Mouse (Mus musculus): Measurements from ENCODE around the gene Pgf. TPM values are rescaled to one million over a fixed set of nuclear protein-coding genes. Genes with fewer than 3 reads are reported as not detected.

Gene Pgf
- polyA plus RNA-seq, 1 experiment: 5.7 TPM

DNA sequence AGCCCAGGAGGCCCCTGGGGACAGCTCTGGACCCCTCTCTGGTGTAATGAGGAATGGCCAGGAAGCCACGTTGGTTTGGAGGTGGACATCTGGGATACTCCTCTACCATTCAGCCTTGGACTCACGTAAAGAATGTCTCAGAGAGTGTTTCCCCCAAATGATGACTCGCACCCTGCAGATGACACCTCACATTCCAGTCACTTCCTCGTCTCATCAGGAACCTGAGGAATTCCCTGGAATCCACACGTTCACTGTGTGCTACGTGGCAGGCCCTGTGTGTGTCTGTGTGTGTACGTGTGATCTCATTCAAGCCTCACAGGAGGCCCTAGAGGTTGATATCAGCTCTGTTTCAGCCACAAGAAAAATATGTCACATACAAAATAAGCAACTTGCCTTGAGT, 8.8 kb upstream of the Pgf start:
- DNase-seq (ENCODE audit: low read depth): no peak
- TF ChIP-seq CTCF (IDR thresholded peaks at IDR 0.05; ENCODE audit: borderline replicate concordance, extremely low read depth, insufficient read depth, insufficient read length) (no peak), POLR2A (IDR thresholded peaks at IDR 0.05; ENCODE audit: borderline replicate concordance, extremely low read depth, insufficient read depth, insufficient read length, poor library complexity, severe bottlenecking) (no peak)

DNA sequence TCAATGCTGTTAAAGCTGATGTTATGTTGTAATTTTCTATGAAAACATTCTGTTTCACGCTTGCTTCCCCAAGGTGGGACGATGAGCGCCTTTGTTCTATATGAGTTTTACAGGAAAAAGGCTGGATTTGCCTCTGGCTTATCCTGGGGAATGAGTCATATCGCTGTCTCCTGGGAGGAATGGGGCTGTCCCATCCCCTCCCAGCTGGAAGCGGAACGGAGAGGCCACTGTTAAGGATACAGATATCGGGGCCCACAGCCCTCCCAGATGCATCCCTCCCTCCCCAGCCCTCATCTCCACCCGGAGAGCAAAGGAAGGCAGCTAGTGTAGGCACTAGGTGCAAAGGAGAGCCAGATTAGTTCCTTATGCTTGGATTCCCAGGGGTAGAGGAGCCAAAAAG, 8.2 kb upstream of the Pgf start:
- TF ChIP-seq POLR2A (IDR thresholded peaks at IDR 0.05; ENCODE audit: borderline replicate concordance, extremely low read depth, insufficient read depth, insufficient read length, poor library complexity, severe bottlenecking) (no peak), CTCF (IDR thresholded peaks at IDR 0.05; ENCODE audit: borderline replicate concordance, extremely low read depth, insufficient read depth, insufficient read length) (no peak)
- DNase-seq (ENCODE audit: low read depth): no peak

DNA sequence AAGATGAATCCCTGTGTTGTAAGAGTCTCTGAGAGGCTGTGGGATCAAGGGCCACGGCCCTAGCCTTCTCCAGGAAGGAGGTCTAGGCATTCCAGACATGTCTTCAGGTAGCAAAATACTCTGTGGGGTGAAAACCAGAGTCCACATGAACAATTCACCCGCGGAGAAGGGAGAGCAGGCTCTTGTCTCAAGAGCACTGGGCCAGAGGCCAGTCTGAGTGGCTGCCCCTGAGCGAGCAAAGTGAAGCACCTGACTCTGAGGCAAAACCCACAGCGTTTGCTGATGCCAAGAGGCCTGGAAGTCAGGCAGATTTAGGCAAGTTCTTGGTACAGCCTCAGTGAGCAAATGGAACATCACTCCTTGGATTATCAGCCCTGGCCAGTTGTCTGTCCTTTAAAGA, 6.5 kb upstream of the Pgf start:
- no peak for TF ChIP-seq CTCF (IDR thresholded peaks at IDR 0.05; ENCODE audit: borderline replicate concordance, extremely low read depth, insufficient read depth, insufficient read length)
- no peak for TF ChIP-seq POLR2A (IDR thresholded peaks at IDR 0.05; ENCODE audit: borderline replicate concordance, extremely low read depth, insufficient read depth, insufficient read length, poor library complexity, severe bottlenecking)

DNA sequence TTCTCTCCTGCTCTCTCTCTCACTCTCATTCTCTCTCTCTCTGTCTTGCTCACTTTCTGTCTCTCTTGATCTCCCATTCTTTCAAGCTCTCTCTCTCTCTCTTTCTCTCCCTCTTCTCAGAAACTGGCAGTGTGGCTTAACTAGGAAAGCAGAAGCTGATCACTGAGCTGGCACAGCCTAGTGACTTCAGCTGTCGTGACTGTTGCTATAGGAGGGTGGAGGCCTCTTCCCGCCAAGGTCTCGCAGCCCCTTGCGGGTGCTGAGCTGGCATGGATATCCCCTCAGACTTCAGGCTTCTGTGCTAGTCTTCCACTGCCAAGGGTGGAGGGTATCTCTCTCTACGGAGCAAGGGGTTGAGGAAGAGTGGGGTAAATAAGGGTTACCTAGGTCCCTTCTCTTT, 5.3 kb upstream of the Pgf start:
- DNase-seq (ENCODE audit: low read depth): peak; percentile 57
- TF ChIP-seq CTCF (IDR thresholded peaks at IDR 0.05; ENCODE audit: borderline replicate concordance, extremely low read depth, insufficient read depth, insufficient read length) (no peak), POLR2A (IDR thresholded peaks at IDR 0.05; ENCODE audit: borderline replicate concordance, extremely low read depth, insufficient read depth, insufficient read length, poor library complexity, severe bottlenecking) (no peak)

More for the DNA sequence above, 6.5 kb upstream of the Pgf start:
- no peak for DNase-seq (ENCODE audit: low read depth)

DNA sequence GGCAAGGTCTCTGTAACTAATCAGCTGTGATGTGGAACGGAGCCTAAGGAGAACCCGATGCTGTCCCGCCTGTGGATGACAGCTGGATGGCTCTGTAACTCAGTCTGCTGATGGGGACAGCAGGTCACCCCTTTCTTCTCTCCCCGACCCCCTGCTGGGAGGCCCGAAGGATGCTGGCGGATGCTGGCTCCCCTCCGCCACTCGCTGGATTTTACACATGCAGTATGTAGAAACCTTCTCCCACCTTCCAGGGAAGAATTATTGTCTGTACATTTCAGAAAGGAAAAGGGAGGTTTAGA, 4.7 kb upstream of the Pgf start:
- DNase-seq (ENCODE audit: low read depth): peak; percentile 44
- no peak for TF ChIP-seq POLR2A (IDR thresholded peaks at IDR 0.05; ENCODE audit: borderline replicate concordance, extremely low read depth, insufficient read depth, insufficient read length, poor library complexity, severe bottlenecking)
- TF ChIP-seq CTCF (IDR thresholded peaks at IDR 0.05; ENCODE audit: borderline replicate concordance, extremely low read depth, insufficient read depth, insufficient read length): no peak

DNA sequence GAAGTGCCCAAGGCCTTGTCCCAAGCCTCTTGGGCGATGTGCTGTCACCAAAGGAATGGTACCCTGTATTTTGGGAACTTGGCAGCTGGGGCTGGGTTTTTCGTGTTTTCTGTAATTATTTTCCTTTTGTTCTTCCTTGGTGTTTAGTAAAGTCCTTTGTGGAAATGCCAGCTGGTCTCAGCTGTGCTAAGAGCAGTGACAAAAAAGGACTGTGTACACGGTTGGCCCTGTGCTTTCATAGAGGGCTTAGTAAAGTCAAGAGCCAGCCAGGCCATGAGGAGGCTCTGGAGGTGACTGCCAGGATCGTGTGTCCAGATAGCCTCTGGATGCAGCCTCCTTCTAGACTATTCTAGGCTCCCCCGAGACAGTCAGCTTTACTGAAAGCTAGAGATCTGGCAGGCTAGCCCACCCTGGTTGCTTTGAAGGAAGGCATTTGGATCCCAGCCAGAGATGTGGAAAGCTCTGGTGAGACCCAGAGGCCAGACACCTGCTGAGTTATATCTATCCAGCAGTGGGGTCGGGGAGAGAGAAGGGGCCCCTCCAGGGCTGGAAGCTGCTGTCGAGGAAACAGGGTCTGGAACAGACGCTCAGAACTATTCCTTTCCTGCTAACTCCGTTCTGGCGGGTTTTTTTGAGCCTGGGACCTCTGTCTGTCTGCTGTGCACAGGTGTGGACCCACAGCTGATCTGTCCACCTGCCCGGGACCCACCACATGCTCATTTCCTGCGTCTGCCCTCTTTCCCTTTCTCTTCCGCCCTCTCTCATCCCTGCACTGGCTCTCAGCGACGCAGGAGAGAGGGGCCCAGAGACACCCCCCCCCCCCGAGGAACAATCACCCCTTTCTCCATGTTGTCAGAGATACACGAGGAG, 4.1 kb upstream of the Pgf start:
- TF ChIP-seq POLR2A (IDR thresholded peaks at IDR 0.05; ENCODE audit: borderline replicate concordance, extremely low read depth, insufficient read depth, insufficient read length, poor library complexity, severe bottlenecking): no peak
- DNase-seq (ENCODE audit: low read depth): peak; percentile 60

DNA sequence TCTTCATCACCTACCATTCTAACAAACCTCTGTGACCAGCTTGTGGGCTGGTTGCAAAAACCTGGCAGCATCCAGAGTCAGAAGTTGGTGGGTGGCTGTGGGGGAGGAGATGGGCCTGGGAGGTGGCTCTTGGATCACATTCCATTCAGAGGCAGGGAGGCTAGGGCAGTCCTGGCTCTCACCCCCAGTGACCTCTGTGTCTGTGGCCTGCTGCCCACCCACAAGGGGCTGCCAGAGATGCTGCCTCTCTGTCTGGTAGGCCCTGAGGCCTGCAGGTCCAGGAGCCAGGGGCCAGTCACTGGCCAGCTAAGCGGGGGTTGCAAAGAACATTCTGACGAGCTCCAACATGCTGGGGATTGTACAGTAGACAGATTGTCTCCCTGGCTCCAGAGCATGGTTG, 704 bp upstream of the Pgf start:
- TF ChIP-seq POLR2A (IDR thresholded peaks at IDR 0.05; ENCODE audit: borderline replicate concordance, extremely low read depth, insufficient read depth, insufficient read length, poor library complexity, severe bottlenecking) (no peak), CTCF (IDR thresholded peaks at IDR 0.05; ENCODE audit: borderline replicate concordance, extremely low read depth, insufficient read depth, insufficient read length) (no peak)
- no peak for DNase-seq (ENCODE audit: low read depth)

DNA sequence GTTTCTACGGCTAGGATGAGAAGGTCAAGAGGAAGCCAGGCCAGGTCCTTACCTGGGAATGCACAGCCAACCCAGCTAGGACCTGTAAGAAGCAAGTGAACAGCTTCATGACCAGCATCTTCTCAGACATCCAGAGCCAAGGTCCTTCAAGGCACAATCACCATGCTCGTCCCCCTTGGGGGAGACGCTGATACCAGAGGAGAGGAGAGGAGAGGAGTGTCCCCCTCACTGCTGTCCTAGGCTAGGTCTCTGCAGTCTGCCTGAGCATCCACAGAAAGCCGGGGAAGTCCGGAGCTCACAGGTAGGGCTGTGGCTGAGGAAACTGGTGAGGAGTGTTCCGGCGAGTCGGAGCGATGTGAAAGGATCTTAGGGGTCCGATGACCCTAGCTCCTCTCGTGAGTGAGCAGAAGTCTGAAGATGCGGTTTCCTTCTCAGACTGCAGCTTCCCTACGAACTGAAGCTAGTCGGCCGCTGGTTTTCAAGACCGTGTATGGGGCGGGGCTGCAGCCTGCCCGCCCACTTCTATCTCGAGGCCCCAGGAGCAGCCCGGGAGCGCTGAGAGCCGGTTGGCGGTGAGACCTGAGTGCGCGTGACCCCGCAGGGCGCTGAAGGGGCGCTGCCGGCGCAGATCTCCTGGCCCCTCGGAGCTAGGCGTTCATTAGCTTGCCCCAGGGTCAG, 605 bp downstream of the Pgf start:
- TF ChIP-seq CTCF (IDR thresholded peaks at IDR 0.05; ENCODE audit: borderline replicate concordance, extremely low read depth, insufficient read depth, insufficient read length) (no peak), POLR2A (IDR thresholded peaks at IDR 0.05; ENCODE audit: borderline replicate concordance, extremely low read depth, insufficient read depth, insufficient read length, poor library complexity, severe bottlenecking) (no peak)
- peak; percentile 63 for DNase-seq (ENCODE audit: low read depth)

DNA sequence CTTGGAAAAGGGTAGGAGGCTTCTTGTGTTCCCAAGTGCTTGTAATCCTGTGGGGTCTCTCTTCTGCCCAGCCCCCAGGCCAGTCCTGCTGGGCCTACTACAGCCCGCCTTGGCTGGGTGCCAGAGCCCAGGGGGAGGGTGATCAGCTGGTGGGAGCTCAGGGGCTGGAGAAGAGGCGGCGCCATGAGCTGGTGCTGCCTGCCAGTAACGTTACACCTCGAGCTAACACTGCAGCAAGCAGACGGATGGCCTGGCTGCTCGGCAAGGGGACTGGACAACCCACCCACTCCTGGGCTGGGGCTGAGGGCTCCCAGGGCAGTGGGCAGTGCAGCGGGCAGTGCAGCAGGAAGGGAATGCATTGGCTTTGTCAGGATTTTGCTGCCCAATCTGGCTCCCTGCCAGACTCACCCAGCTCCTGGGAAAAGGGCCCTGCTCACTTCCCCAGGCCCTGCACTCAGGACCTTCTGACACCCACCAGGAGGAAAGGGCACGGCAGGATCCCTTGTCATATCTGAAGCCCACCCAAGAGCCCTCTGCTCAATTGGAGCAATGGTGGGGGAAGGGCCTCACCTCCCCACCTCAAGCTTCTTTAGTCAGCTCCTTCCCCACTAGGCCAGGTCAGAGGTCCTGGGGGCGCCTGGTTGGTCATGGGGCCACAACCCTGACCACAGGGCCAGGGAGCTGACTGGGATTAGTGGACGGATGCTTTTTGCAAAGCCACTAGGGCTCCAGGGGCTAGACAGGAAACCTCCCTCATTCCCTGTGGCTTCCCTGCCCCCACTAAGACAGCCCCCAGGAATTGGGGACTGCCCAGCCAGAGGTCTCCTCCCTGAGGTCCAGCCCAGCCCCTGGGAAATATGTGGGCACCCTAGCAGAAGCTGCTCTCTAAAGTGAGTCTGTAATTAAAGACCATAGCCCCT, 1.4 kb downstream of the Pgf start:
- peak; percentile 95 for DNase-seq (ENCODE audit: low read depth)
- TF ChIP-seq POLR2A (IDR thresholded peaks at IDR 0.05; ENCODE audit: borderline replicate concordance, extremely low read depth, insufficient read depth, insufficient read length, poor library complexity, severe bottlenecking) (no peak), CTCF (IDR thresholded peaks at IDR 0.05; ENCODE audit: borderline replicate concordance, extremely low read depth, insufficient read depth, insufficient read length) (no peak)

DNA sequence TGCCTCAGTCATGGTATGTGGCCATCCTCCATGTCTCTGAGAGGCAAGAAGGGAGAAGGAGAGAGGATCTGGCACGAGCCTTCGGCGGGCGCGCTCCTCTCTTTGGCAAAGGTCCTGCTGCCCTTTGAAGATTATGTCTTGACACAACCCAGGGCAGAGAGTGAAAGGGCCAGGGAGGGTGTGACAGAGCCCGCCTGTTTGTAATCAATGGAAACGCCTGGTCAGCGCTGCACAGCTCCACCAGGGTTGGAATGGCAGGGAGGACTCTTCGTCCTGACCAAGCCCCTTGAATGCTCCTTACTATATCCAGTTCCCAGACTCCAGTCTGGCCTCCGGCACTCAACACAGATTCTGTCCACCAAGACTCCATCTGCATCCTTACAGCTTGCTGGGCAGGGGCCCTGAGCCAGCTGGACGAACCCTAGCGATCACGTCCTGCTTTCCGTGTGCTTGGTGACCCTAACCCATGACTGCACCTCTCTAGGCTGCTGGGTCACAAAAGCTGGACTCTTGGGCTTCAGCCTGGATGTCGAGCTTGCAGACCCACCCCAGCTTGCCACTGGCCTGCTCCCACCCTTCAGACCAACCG, 2.4 kb downstream of the Pgf start:
- TF ChIP-seq POLR2A (IDR thresholded peaks at IDR 0.05; ENCODE audit: borderline replicate concordance, extremely low read depth, insufficient read depth, insufficient read length, poor library complexity, severe bottlenecking): no peak
- TF ChIP-seq CTCF (IDR thresholded peaks at IDR 0.05; ENCODE audit: borderline replicate concordance, extremely low read depth, insufficient read depth, insufficient read length): no peak
- DNase-seq (ENCODE audit: low read depth): peak; percentile 32

DNA sequence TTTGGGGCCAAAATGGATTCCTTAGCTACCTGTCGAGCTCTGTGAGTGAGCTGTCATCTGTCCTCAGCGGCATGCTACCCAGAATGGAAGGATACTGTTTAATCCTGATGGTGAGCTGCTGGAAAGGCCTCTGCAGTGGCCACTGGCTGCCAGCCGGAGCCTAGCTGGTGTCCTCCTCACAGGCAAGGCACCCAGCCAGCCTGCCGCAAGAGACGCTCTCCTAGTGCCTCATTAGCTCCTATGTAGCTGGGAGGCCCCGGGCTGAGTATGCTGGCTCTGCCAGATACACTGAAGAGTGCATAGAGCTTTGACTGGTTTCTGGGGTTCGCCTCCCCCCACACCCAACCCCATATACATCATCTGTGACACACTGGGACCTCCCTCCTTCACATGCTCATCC, 3.6 kb downstream of the Pgf start:
- peak; percentile 62 for DNase-seq (ENCODE audit: low read depth)
- no peak for TF ChIP-seq CTCF (IDR thresholded peaks at IDR 0.05; ENCODE audit: borderline replicate concordance, extremely low read depth, insufficient read depth, insufficient read length)
- no peak for TF ChIP-seq POLR2A (IDR thresholded peaks at IDR 0.05; ENCODE audit: borderline replicate concordance, extremely low read depth, insufficient read depth, insufficient read length, poor library complexity, severe bottlenecking)

Data from brain, embryonic 14.5 days (tissue).